Mouse (Mus musculus) kidney, embryonic 14.5 days (tissue): ENCODE measurements around the gene A030005K14Rik. TPM values are rescaled to one million over a fixed set of nuclear protein-coding genes. Genes with fewer than 3 reads are reported as not detected.

Experiments
- ATAC-seq: fragments of 200-750 bp; cut with Nextera tagmentation; 2 replicates; pipeline ENCODE4 v1.8.0; 2017; ENCODE audit warnings: moderate number of reproducible peaks, mild to moderate bottlenecking, moderate TSS enrichment, moderate library complexity; ENCODE audit not compliant: low FRiP score, low TSS enrichment
- H3K27ac ChIP-seq: fragments of 300-500 bp; sonication (generic); 2 replicates; pipeline ENCODE4 v1.5.1; 2014; ENCODE audit warnings: low read depth, mild to moderate bottlenecking, low read length, moderate library complexity, mixed read lengths
- H3K27me3 ChIP-seq: fragments of 300-500 bp; sonication (generic); 2 replicates; pipeline ENCODE4 v1.6.1; 2014; ENCODE audit warnings: mild to moderate bottlenecking, low read length; ENCODE audit not compliant: control insufficient read depth, insufficient read depth
- H3K36me3 ChIP-seq: fragments of 300-500 bp; sonication (generic); 2 replicates; pipeline ENCODE4 v1.6.1; 2014; ENCODE audit warnings: low read length, mixed read lengths; ENCODE audit not compliant: control insufficient read depth, insufficient read depth
- H3K4me1 ChIP-seq: fragments of 300-500 bp; sonication (generic); 2 replicates; pipeline ENCODE4 v1.6.1; 2014; ENCODE audit warnings: low read length, mixed read lengths; ENCODE audit not compliant: control insufficient read depth, insufficient read depth
- H3K4me2 ChIP-seq: fragments of 300-500 bp; sonication (generic); replicated peaks from 2 replicates; pipeline ENCODE4 v1.6.1; 2014; ENCODE audit warnings: low read depth, mild to moderate bottlenecking, low read length
- H3K4me3 ChIP-seq: fragments of 300-500 bp; sonication (generic); 2 replicates; pipeline ENCODE4 v1.5.1; 2014; ENCODE audit warnings: mild to moderate bottlenecking, low read length
- H3K9ac ChIP-seq: fragments of 300-500 bp; sonication (generic); 2 replicates; pipeline ENCODE4 v1.6.1; 2014; ENCODE audit warnings: low read depth, mild to moderate bottlenecking, low read length, moderate library complexity
- H3K9me3 ChIP-seq: fragments of 300-500 bp; sonication (generic); 2 replicates; pipeline ENCODE4 v1.6.1; 2016; ENCODE audit warnings: low read length; ENCODE audit not compliant: control insufficient read depth
- WGBS: fragments of 180-500 bp; shearing (Covaris S2); extraction: QIAGEN DNeasy Blood & Tissue Kit; methylation state at CpG from one replicate; pipeline ENCODE4 v1.1.7; 2014; 5-methylcytosine and 5-hydroxymethylcytosine counted together
- polyA plus RNA-seq: library from polyadenylated mRNA; unstranded; fragments of >200 nt; fragmentation: Nextera tagmentation; extraction: Ambion mirVana; gene quantifications from 2 replicates; pipeline ENCODE4 v1.2.1, GENCODE M21; 2014

A030005K14Rik gene
- polyA plus RNA-seq, 1 experiment from 2014 or later = not detected

DNA sequence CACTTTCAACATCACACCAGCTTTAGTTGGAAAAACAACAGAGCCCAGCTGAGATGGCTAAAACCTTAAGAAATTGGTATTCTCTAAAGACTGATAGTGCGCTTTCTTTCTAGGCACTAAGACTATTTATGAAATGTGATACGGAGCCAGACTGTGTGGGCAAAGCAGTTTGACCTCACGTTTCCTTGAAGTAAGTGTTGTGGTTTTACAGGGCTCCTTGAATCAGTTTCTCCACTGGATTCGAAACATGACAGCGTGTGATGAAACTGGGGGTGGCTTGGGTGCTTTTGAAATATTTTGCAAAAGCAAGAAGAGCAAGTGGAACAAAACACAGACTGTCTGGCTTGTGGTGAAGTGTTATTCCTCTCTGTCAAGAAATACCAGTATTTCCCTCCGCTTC lies 17.8 kb upstream of the A030005K14Rik start:
- Histone ChIP-seq H3K4me3 (no peak overlapping the region), H3K36me3 (no peaks in the 10 kb centered on the region), H3K4me1 (no peaks in the 10 kb centered on the region), H3K9ac (no peak overlapping the region), H3K4me2 (no peak overlapping the region), H3K27ac (no peak overlapping the region), H3K9me3 (no peaks in the 10 kb centered on the region), H3K27me3 (no peaks in the 10 kb centered on the region)
- no peak for ATAC-seq
- WGBS = 78% methylated on average over 6 of the region's 6 CpGs

DNA sequence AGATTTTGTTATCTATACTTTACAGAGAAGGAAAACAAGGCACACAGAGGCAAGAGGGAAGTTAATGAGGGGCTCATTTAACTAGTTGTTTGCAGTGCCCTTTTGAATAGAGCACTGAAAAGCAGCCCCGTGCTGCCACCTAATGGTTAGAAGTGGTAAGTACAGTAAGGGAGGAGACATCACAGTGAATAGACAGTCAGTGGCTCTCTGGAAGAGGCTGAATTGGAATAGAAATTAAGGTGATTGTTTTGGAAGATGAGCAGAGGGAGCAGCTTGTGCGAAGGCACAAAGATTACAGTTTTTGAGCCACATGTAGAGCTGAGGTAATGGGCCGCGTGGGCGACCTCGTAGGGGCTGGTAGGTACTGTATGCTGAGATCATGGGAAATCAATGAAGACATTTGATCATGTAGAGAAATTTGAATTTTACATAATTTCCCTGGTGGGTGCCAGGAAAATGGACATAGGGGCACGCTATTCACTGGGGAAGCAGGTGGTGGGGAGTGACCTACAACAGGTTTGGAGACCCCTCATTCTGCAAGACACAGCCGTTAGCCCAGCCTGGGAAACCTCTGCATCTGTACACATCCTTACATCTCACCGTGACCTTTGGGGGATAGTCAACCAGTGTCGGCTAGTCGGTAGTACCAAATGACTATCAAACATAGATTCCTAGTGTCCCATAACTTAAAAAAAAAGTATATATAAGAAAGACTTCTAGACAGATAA lies 17.2 kb upstream of the A030005K14Rik start:
- no peaks in the 10 kb centered on the region for H3K4me1 ChIP-seq
- H3K9me3 ChIP-seq = no peaks in the 10 kb centered on the region
- H3K9ac ChIP-seq = no peak overlapping the region
- WGBS = 49% methylated on average over 11 of the region's 11 CpGs
- peak; percentile 79 for ATAC-seq
- peak overlapping the region; percentile 34 for H3K4me2 ChIP-seq
- no peak overlapping the region for H3K27ac ChIP-seq
- H3K27me3 ChIP-seq = no peaks in the 10 kb centered on the region
- H3K36me3 ChIP-seq = no peaks in the 10 kb centered on the region
- H3K4me3 ChIP-seq = peak overlapping the region; percentile 17; the same call in 1 of the 2 replicates

DNA sequence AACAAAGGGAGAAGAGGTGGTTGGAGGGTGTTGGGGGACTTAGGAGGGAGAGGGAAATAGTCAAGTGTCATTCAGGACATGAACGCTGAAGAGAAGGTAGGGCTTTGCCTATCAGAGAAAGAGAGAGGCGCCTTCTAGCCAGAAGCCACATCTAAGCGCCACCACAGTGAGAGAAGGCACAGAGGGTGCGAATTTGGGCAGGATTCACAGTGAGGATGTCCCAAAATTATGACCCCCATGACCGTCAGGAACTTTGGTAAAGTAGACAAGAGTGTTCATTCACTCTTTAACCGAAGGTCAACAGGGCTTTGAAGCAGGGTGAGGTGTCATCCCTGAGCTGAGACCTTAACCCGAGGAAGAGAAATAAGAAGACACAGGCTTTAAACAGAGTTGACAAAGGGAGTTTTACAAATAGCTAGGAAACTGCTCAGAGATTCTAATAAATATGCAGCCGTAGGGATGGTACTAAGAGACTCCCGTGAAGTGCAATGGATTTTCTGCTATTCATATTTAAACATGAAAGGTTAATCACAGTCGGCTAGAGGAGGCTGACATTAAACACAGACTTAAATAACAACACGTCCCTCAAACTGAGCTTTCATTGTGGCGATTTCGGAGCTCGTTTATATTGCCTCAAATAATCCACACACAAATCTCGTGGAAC lies 16.5 kb upstream of the A030005K14Rik start:
- Histone ChIP-seq H3K9me3 (no peaks in the 10 kb centered on the region), H3K27ac (no peak overlapping the region), H3K36me3 (no peaks in the 10 kb centered on the region), H3K4me3 (peak overlapping the region; percentile 17; the same call in 1 of the 2 replicates), H3K4me2 (peak overlapping the region; percentile 34), H3K4me1 (no peaks in the 10 kb centered on the region), H3K27me3 (no peaks in the 10 kb centered on the region), H3K9ac (no peak overlapping the region)
- WGBS = 42% methylated on average over 15 of the region's 15 CpGs
- ATAC-seq = no peak

DNA sequence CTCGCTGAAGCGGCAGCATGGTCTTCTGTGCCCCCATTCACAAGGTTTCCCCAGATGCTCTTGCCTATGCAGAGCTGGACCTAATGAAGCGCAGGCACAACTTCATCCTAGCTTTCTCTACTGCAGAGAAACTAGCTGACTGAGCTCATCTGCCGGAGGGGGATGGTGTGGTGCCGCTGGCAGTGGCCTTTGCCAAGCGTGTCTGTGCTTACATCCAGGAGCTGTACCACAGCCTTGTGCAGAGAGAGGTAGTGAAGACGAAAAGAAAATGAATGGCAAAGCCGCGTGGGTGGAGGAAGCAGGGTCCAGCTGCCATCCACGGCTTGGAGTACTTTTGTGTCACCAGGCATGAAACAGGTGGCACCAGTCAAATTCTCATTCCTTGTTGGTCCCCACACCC lies 8.0 kb upstream of the A030005K14Rik start:
- no peak for ATAC-seq
- H3K4me3 ChIP-seq = no peak overlapping the region
- H3K27me3 ChIP-seq = no peaks in the 10 kb centered on the region
- no peaks in the 10 kb centered on the region for H3K9me3 ChIP-seq
- no peak overlapping the region for H3K4me2 ChIP-seq
- H3K27ac ChIP-seq = no peak overlapping the region
- no peaks in the 10 kb centered on the region for H3K4me1 ChIP-seq
- H3K36me3 ChIP-seq = no peaks in the 10 kb centered on the region
- 87% methylated on average over 10 of the region's 10 CpGs for WGBS
- H3K9ac ChIP-seq = no peak overlapping the region

DNA sequence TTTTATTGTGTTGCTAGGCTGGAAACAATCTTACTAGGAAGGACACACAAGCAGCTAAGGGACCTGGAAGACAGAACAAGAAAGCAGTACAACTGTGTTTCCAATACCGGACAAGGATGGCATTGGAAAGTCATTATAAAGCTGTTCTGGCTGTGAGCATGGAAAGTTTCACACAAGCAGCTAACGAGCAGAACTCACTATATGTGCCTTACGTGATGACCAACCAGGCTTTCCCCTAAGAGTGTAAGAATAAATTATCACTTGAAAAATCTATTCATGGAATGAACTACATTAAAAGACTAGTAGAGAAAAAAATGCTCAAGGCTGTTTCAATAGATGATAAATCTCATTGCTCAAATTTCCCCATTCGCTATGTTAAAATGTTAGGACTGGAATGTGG lies 7.4 kb upstream of the A030005K14Rik start:
- WGBS = 94% methylated on average over 4 of the region's 4 CpGs

DNA sequence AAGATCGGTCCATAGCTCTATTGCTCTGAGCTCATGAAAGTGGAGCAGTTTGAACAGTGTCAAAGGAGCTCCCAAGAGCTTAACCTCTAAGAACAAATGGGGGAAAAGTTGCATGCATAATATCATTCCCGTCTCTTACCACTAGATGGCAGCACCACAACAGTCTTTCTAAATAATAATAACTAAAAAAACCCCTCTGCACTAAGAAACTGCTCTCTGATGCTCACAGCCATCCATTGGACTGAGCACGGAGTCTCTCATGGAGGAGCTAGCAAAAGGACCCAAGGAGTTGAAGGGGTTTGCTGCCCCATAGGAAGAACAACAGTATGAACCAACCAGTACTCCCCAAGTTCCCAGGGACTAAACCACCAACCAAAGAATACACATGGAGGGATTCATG lies 5.7 kb upstream of the A030005K14Rik start:
- no peaks in the 10 kb centered on the region for H3K9me3 ChIP-seq
- no peaks in the 10 kb centered on the region for H3K4me1 ChIP-seq
- H3K27me3 ChIP-seq = no peaks in the 10 kb centered on the region
- no peaks in the 10 kb centered on the region for H3K36me3 ChIP-seq
- H3K27ac ChIP-seq = no peak overlapping the region
- WGBS = 23% methylated on average over 3 of the region's 3 CpGs
- H3K9ac ChIP-seq = no peak overlapping the region
- H3K4me3 ChIP-seq = no peak overlapping the region
- no peak for ATAC-seq
- no peak overlapping the region for H3K4me2 ChIP-seq

More for the DNA sequence above, 7.4 kb upstream of the A030005K14Rik start:
- ATAC-seq = no peak
- H3K9me3 ChIP-seq = no peaks in the 10 kb centered on the region
- no peak overlapping the region for H3K4me3 ChIP-seq
- H3K9ac ChIP-seq = no peak overlapping the region
- no peak overlapping the region for H3K4me2 ChIP-seq
- no peaks in the 10 kb centered on the region for H3K27me3 ChIP-seq
- no peaks in the 10 kb centered on the region for H3K4me1 ChIP-seq
- H3K36me3 ChIP-seq = no peaks in the 10 kb centered on the region
- no peak overlapping the region for H3K27ac ChIP-seq

DNA sequence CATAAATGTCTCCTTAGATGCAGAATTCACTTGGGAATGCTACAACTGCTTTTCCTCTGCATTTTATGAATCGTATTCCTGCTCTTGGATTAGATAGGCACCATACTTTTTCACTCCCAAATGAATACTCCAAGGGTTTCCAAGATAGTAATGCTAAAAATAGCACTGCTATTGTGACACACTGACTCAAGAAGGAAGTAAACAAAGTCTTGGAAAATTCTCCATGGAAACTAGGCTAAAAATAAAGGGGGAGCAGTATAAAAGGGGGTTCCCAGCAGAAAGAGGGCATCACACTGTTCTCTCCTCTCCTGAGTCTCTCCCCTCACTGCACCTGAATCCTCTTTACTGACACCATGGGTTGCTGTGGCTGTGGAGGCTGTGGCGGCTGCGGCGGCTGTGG lies 1.5 kb upstream of the A030005K14Rik start, which contains the start of gene Krtap28-13:
TSS of gene Krtap28-13 (plus strand) at position 288 of the 400 bp plus-strand sequence.
- Histone ChIP-seq H3K27me3 (no peaks in the 10 kb centered on the region), H3K4me3 (no peak within 1 kb of the TSS), H3K9me3 (no peaks in the 10 kb centered on the region), H3K9ac (no peak within 1 kb of the TSS), H3K36me3 (no peaks in the 10 kb centered on the region), H3K4me1 (no peaks in the 10 kb centered on the region), H3K27ac (no peak within 1 kb of the TSS), H3K4me2 (no peak within 1 kb of the TSS)
- no peak for ATAC-seq
- 87% methylated on average over 4 of the region's 4 CpGs for WGBS

DNA sequence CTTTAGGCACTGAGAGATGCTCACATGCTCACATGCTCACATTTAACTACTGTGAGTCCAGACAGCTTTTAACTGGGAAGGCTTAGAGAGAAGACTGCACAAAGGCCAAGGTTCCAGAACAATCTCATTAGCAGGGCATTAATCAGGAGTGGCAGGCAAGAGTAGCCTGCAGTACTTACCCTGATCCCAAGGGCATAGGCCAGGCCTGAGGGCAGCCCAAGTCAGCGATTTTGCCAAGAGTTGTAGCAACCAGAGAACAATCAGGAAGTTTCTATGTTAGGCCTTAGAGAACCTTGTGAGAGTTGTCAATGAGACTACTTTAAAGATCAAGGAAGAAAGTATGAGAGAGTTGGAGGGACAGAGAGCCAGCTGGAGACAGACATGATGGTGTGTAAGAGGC lies 697 bp downstream of the A030005K14Rik start:
- H3K4me1 ChIP-seq = no peaks in the 10 kb centered on the region
- H3K9me3 ChIP-seq = no peaks in the 10 kb centered on the region
- H3K4me2 ChIP-seq = no peak overlapping the region
- H3K27ac ChIP-seq = no peak overlapping the region
- H3K27me3 ChIP-seq = no peaks in the 10 kb centered on the region
- no peaks in the 10 kb centered on the region for H3K36me3 ChIP-seq
- 17% methylated on average over 1 of the region's 1 CpGs for WGBS
- no peak for ATAC-seq
- no peak overlapping the region for H3K9ac ChIP-seq
- H3K4me3 ChIP-seq = no peak overlapping the region

DNA sequence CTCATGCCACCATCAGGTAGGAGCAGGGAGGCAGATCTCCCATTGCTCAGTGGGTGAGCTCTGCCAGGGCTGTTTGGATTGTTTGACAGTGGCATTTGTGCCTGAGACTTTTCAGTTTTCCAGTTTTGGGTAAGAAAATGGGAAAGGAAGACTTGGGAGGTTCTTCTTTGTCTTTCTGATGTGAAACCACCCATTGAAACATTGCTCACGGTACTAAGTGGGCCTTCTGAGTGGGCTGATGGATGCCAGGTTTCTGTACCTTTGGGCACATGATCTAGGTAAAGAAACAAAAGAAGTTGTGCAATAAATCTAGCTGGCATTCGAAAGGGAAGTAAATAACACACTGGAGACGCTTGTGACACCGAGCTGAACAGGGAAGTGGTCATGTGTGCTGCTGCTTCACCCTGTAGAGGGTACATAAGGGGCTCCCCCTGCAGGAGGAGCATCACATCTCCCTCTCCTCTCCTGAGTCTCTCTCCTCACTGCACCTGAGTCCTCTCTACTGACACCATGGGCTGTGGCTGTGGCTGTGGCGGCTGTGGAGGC lies 14.2 kb downstream of the A030005K14Rik start, which contains the start of gene Gm47969:
TSS of gene Gm47969 (plus strand) at position 51 of the 546 bp plus-strand sequence.
- Histone ChIP-seq H3K27me3 (no peaks in the 10 kb centered on the region), H3K36me3 (no peaks in the 10 kb centered on the region), H3K9ac (no peak within 1 kb of the TSS), H3K9me3 (no peaks in the 10 kb centered on the region), H3K27ac (no peak within 1 kb of the TSS), H3K4me1 (no peaks in the 10 kb centered on the region), H3K4me3 (no peak within 1 kb of the TSS), H3K4me2 (no peak within 1 kb of the TSS)
- no peak for ATAC-seq
- WGBS = 81% methylated on average over 5 of the region's 5 CpGs
